Mouse (Mus musculus): ENCODE measurements around the gene Iqck.

DNA sequence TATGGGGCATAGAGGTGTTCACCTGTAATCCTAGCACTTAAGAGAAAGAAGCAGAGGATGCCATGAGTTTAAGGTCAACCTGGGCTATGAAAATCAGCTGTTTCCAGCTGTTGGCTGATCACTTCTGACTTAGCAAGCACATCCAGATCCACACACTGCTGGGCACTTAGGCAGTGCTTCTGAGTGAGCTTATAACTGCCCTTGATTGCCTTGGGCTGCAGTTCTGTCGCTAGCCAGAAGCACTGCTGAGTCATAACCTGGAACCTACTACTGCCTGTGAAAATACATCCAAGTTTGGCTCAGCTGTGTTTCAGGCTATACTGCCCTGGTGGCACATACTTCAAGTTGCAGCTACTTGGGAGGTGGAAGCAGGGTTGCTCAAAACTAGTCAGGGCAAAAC, 13.8 kb upstream of the Iqck start:
- TF ChIP-seq CTCF (IDR thresholded peaks at IDR 0.05) (peak; percentile 23), EP300 (IDR thresholded peaks at IDR 0.05; ENCODE audit: insufficient read depth, low read depth, low read length) (no peak), POLR2A (IDR thresholded peaks at IDR 0.05; ENCODE audit: insufficient read depth, low read depth, low read length) (no peak)

Measured in heart, adult 2 months (tissue).